Mouse (Mus musculus) MEL (cell line): ENCODE results near the gene Grik1. TPM values are rescaled to one million over a fixed set of nuclear protein-coding genes. Genes with fewer than 3 reads are reported as not detected.

Source experiments
- DNase-seq: peaks from one replicate; pipeline ENCODE4 v3.0.0; 2011; ENCODE audit warnings: low read depth, low spot score
- H3K27ac ChIP-seq: 2 replicates; pipeline ENCODE4 v1.5.1; 2012; ENCODE audit warnings: low read depth, mild to moderate bottlenecking, control low read depth, low read length, moderate library complexity; ENCODE audit not compliant: control insufficient read depth
- H3K27me3 ChIP-seq, 2 experiments: fragments of 150-350 bp in 1 of 2; sonication (generic) in 1 of 2; 2 replicates each; pipeline ENCODE4 v1.6.1; 2012; ENCODE audit warnings: low read length in 2 of 2, mild to moderate bottlenecking in 2 of 2, improper control_type of control experiment in 1 of 2, moderate library complexity in 1 of 2; ENCODE audit not compliant: insufficient read depth in 2 of 2, control insufficient read depth in 1 of 2
- H3K36me3 ChIP-seq, 2 experiments: 2 replicates each; pipeline ENCODE4 v1.6.1; 2012 to 2014; ENCODE audit warnings: low read length in 2 of 2, improper control_type of control experiment in 1 of 2, inconsistent platforms in 1 of 2, mild to moderate bottlenecking in 1 of 2; ENCODE audit not compliant: insufficient read depth in 2 of 2, control insufficient read depth in 1 of 2
- H3K4me1 ChIP-seq, 2 experiments: fragments of 150-350 bp in 1 of 2; sonication (generic) in 1 of 2; 2 replicates each; pipeline ENCODE4 v1.6.1; 2012; ENCODE audit warnings: low read length in 2 of 2, improper control_type of control experiment in 1 of 2, mild to moderate bottlenecking in 1 of 2; ENCODE audit not compliant: insufficient read depth in 2 of 2, control insufficient read depth in 1 of 2
- H3K4me3 ChIP-seq, 2 experiments: fragments of 150-350 bp in 1 of 2; sonication (generic) in 1 of 2; 2 replicates each; pipeline ENCODE4 v1.5.1; 2012; ENCODE audit warnings: low read depth in 2 of 2, low read length in 2 of 2, mild to moderate bottlenecking in 2 of 2, moderate library complexity in 2 of 2, control low read depth in 1 of 2, improper control_type of control experiment in 1 of 2; ENCODE audit not compliant: control insufficient read depth in 1 of 2, insufficient read depth in 1 of 2
- H3K79me2 ChIP-seq: 2 replicates; pipeline ENCODE4 v1.6.1; 2012; ENCODE audit warnings: mild to moderate bottlenecking, low read length, moderate library complexity; ENCODE audit not compliant: control insufficient read depth, poor library complexity, insufficient read depth
- H3K9ac ChIP-seq: 2 replicates; pipeline ENCODE4 v1.6.1; 2012; ENCODE audit warnings: low read depth, mild to moderate bottlenecking, control low read depth, low read length, moderate library complexity; ENCODE audit not compliant: control insufficient read depth, poor library complexity, severe bottlenecking
- H3K9me3 ChIP-seq: fragments of 150-350 bp; sonication (generic); replicated peaks from 2 replicates; pipeline ENCODE4 v1.6.1; 2012; ENCODE audit warnings: mild to moderate bottlenecking, low read length, improper control_type of control experiment, moderate library complexity; ENCODE audit not compliant: insufficient read depth
- BHLHE40 ChIP-seq: IDR thresholded peaks from 2 replicates; pipeline ENCODE4 v1.6.1; 2012; ENCODE audit warnings: low read depth, mild to moderate bottlenecking, inconsistent platforms, low read length, improper control_type of control experiment, borderline replicate concordance
- CHD1 ChIP-seq: IDR thresholded peaks from 2 replicates; pipeline ENCODE4 v1.6.1; 2012; ENCODE audit warnings: low read depth, mild to moderate bottlenecking, inconsistent platforms, low read length, improper control_type of control experiment
- CHD2 ChIP-seq: IDR thresholded peaks from 2 replicates; pipeline ENCODE4 v1.6.1; 2011; ENCODE audit warnings: low read length, improper control_type of control experiment
- CTCF ChIP-seq, 3 experiments: IDR thresholded peaks in 2 of 3; conservative IDR thresholded peaks in 1 of 3; 2 replicates each; pipeline ENCODE4 v1.5.1; 2011 to 2012; ENCODE audit warnings: low read length in 3 of 3, low read depth in 2 of 3, mild to moderate bottlenecking in 2 of 3, improper control_type of control experiment in 1 of 3, inconsistent platforms in 1 of 3, mixed read lengths in 1 of 3, moderate library complexity in 1 of 3; ENCODE audit not compliant: control insufficient read depth in 1 of 3, insufficient read depth in 1 of 3, poor library complexity in 1 of 3, severe bottlenecking in 1 of 3
- EP300 ChIP-seq, 2 experiments: IDR thresholded peaks; 2 replicates each; pipeline ENCODE4 v1.6.1; 2011; ENCODE audit warnings: improper control_type of control experiment in 2 of 2, low read length in 2 of 2, low read depth in 1 of 2, mild to moderate bottlenecking in 1 of 2
- ETS1 ChIP-seq: IDR thresholded peaks from 2 replicates; pipeline ENCODE4 v1.6.1; 2012; ENCODE audit warnings: low read depth, mild to moderate bottlenecking, inconsistent platforms, low read length, improper control_type of control experiment, moderate library complexity
- GATA1 ChIP-seq: IDR thresholded peaks from 2 replicates; pipeline ENCODE4 v1.6.1; 2011; ENCODE audit warnings: low read depth, low read length, improper control_type of control experiment
- HCFC1 ChIP-seq: IDR thresholded peaks from 2 replicates; pipeline ENCODE4 v1.6.1; 2012; ENCODE audit warnings: low read depth, mild to moderate bottlenecking, inconsistent platforms, low read length, improper control_type of control experiment, moderate library complexity
- JUND ChIP-seq: IDR thresholded peaks from 2 replicates; pipeline ENCODE4 v1.6.1; 2011; ENCODE audit warnings: low read depth, mild to moderate bottlenecking, improper control_type of control experiment, low read length
- MAFK ChIP-seq: IDR thresholded peaks from 2 replicates; pipeline ENCODE4 v1.6.1; 2011; ENCODE audit warnings: low read depth, mild to moderate bottlenecking, low read length, improper control_type of control experiment, borderline replicate concordance
- MAX ChIP-seq: IDR thresholded peaks from 2 replicates; pipeline ENCODE4 v1.6.1; 2011; ENCODE audit warnings: low read length, improper control_type of control experiment
- MAZ ChIP-seq: IDR thresholded peaks from 2 replicates; pipeline ENCODE4 v1.6.1; 2012; ENCODE audit warnings: low read depth, mild to moderate bottlenecking, inconsistent platforms, low read length, improper control_type of control experiment
- MEF2A ChIP-seq: IDR thresholded peaks from 2 replicates; pipeline ENCODE4 v1.6.1; 2014; ENCODE audit warnings: low read depth, mild to moderate bottlenecking, inconsistent platforms, low read length, improper control_type of control experiment; ENCODE audit not compliant: poor library complexity, insufficient replicate concordance, severe bottlenecking; ENCODE audit errors: extremely low read depth
- MYB ChIP-seq: IDR thresholded peaks from 2 replicates; pipeline ENCODE4 v1.6.1; 2011; ENCODE audit warnings: mild to moderate bottlenecking, low read depth, low read length, improper control_type of control experiment
- NELFE ChIP-seq: IDR thresholded peaks from 2 replicates; pipeline ENCODE4 v1.6.1; 2011; ENCODE audit warnings: low read depth, low read length, improper control_type of control experiment
- POLR2AphosphoS5 ChIP-seq: IDR thresholded peaks from 2 replicates; pipeline ENCODE4 v1.6.1; 2012; ENCODE audit warnings: low read depth, borderline replicate concordance, mild to moderate bottlenecking, inconsistent platforms, low read length, moderate library complexity, mixed read lengths
- RCOR1 ChIP-seq: IDR thresholded peaks from 2 replicates; pipeline ENCODE4 v1.6.1; 2012; ENCODE audit warnings: low read depth, mild to moderate bottlenecking, inconsistent platforms, low read length, improper control_type of control experiment
- SIN3A ChIP-seq: IDR thresholded peaks from 2 replicates; pipeline ENCODE4 v1.6.1; 2012; ENCODE audit warnings: low read length, improper control_type of control experiment, inconsistent platforms
- SMC3 ChIP-seq: IDR thresholded peaks from 2 replicates; pipeline ENCODE4 v1.6.1; 2011; ENCODE audit warnings: low read depth, low read length, improper control_type of control experiment
- TBP ChIP-seq: IDR thresholded peaks from 2 replicates; pipeline ENCODE4 v1.8.0; 2011; ENCODE audit warnings: low read depth, low read length, improper control_type of control experiment
- TCF12 ChIP-seq: IDR thresholded peaks from 2 replicates; pipeline ENCODE4 v1.6.1; 2014; ENCODE audit warnings: low read depth, mild to moderate bottlenecking, inconsistent platforms, low read length, improper control_type of control experiment, moderate library complexity
- UBTF ChIP-seq: IDR thresholded peaks from 2 replicates; pipeline ENCODE4 v1.6.1; 2012; ENCODE audit warnings: low read depth, mild to moderate bottlenecking, inconsistent platforms, low read length, improper control_type of control experiment, moderate library complexity, borderline replicate concordance; ENCODE audit not compliant: insufficient read depth
- USF1 ChIP-seq: IDR thresholded peaks from 2 replicates; pipeline ENCODE4 v1.6.1; 2014; ENCODE audit warnings: low read depth, mild to moderate bottlenecking, inconsistent platforms, low read length, improper control_type of control experiment, moderate library complexity
- USF2 ChIP-seq, 2 experiments: IDR thresholded peaks; 2 replicates each; pipeline ENCODE4 v1.6.1; 2011 to 2012; ENCODE audit warnings: improper control_type of control experiment in 2 of 2, low read length in 2 of 2, borderline replicate concordance in 1 of 2, inconsistent platforms in 1 of 2, low read depth in 1 of 2, mild to moderate bottlenecking in 1 of 2; ENCODE audit not compliant: insufficient read depth in 1 of 2
- ZC3H11A ChIP-seq: IDR thresholded peaks from 2 replicates; pipeline ENCODE4 v1.6.1; 2012; ENCODE audit warnings: low read depth, mild to moderate bottlenecking, inconsistent platforms, low read length, improper control_type of control experiment
- ZKSCAN1 ChIP-seq: IDR thresholded peaks from 2 replicates; pipeline ENCODE4 v1.6.1; 2012; ENCODE audit warnings: low read depth, mild to moderate bottlenecking, inconsistent platforms, low read length, improper control_type of control experiment, moderate library complexity
- ZMIZ1 ChIP-seq: IDR thresholded peaks from 2 replicates; pipeline ENCODE4 v1.6.1; 2012; ENCODE audit warnings: low read depth, mild to moderate bottlenecking, inconsistent platforms, low read length, improper control_type of control experiment, moderate library complexity
- polyA plus RNA-seq, 2 experiments: library from polyadenylated mRNA; stranded (reverse) in 1 of 2; unstranded in 1 of 2; fragments of >175 nt in 1 of 2; fragments of >200 nt in 1 of 2; gene quantifications; 2 replicates each; pipeline versions ENCODE4 v1.2.1 to v1.2.4; 2012; ENCODE audit warnings: low replicate concordance in 2 of 2, low read depth in 1 of 2; ENCODE audit not compliant: insufficient read length in 2 of 2, insufficient read depth in 1 of 2, missing spikeins in 1 of 2
- total RNA-seq: library from RNA; depleted of rRNA; stranded (reverse); fragments of 300-350 nt; gene quantifications from 2 replicates; pipeline ENCODE4 v1.2.3, GENCODE M21; 2012

Gene Grik1
- total and polyA plus RNA-seq, 3 experiments, result not detected

- H3K27ac ChIP-seq, result no peak overlapping the region
- no peak overlapping the region for H3K9ac ChIP-seq
- no peaks in the 10 kb centered on the region for H3K36me3 ChIP-seq
- no peak for DNase-seq
- H3K79me2 ChIP-seq, result no peaks in the 10 kb centered on the region
- TF ChIP-seq GATA1 (no peak), JUND (no peak), MYB (no peak), RCOR1 (no peak), CTCF (IDR thresholded peaks at IDR 0.05 in 2 of 3, conservative IDR thresholded peaks at IDR 0.05 in 1 of 3; ENCODE audit: control insufficient read depth in 1 of 3, insufficient read depth in 1 of 3, low read depth in 2 of 3, low read length in 3 of 3, poor library complexity in 1 of 3, severe bottlenecking in 1 of 3) (no peak), MEF2A (no peak), UBTF (no peak), USF2 (IDR thresholded peaks at IDR 0.05; ENCODE audit: borderline replicate concordance in 1 of 2, insufficient read depth in 1 of 2, low read depth in 1 of 2, low read length in 2 of 2) (no peak), CHD2 (no peak), SIN3A (no peak), ZKSCAN1 (no peak), MAX (no peak), ETS1 (no peak), NELFE (no peak), HCFC1 (no peak), BHLHE40 (no peak), POLR2AphosphoS5 (no peak), SMC3 (no peak), EP300 (IDR thresholded peaks at IDR 0.05; ENCODE audit: low read depth in 1 of 2, low read length in 2 of 2) (no peak), TCF12 (no peak)
- no peaks in the 10 kb centered on the region for H3K27me3 ChIP-seq
- no peaks in the 10 kb centered on the region for H3K4me1 ChIP-seq
- no peak overlapping the region for H3K4me3 ChIP-seq
- no peaks in the 10 kb centered on the region for H3K9me3 ChIP-seq
These were observed 45.4 kb downstream of the Grik1 start for GRCm38 (mm10) chr16:88244658-88245057.

GRCm38 (mm10) chr16:88225616-88226015, 64.4 kb downstream of the Grik1 start:
- TF ChIP-seq USF1 (no peak), ZMIZ1 (no peak), CHD2 (no peak), MAFK (no peak), HCFC1 (no peak), MAZ (no peak), ZC3H11A (no peak), MYB (no peak), POLR2AphosphoS5 (no peak), CHD1 (no peak), TBP (no peak), NELFE (no peak)
- DNase-seq, result no peak

More at GRCm38 (mm10) chr16:88225616-88226015, 64.4 kb downstream of the Grik1 start:
- no peaks in the 10 kb centered on the region for H3K79me2 ChIP-seq
- no peak overlapping the region for H3K4me3 ChIP-seq
- H3K27me3 ChIP-seq, result no peaks in the 10 kb centered on the region
- H3K4me1 ChIP-seq, result no peaks in the 10 kb centered on the region
- no peaks in the 10 kb centered on the region for H3K36me3 ChIP-seq
- no peak overlapping the region for H3K9ac ChIP-seq
- no peak overlapping the region for H3K27ac ChIP-seq
- no peaks in the 10 kb centered on the region for H3K9me3 ChIP-seq
